Mouse (Mus musculus) c-Kit-positive CD71-positive TER-119-positive erythroid progenitor cells, embryonic 14.5 days (primary cell): ENCODE measurements around the gene Sh2b2.

ENCODE experiments used
- DNase-seq: peaks from one replicate; pipeline ENCODE4 v3.0.0-alpha.2; 2013; ENCODE audit warnings: low spot score

The Sh2b2 gene

GRCm38 (mm10) chr5:136182049-136182448, 64.3 kb downstream of the Sh2b2 start:
- no peak for DNase-seq

- no peak for DNase-seq
Measured at GRCm38 (mm10) chr5:136181197-136181596, 65.2 kb downstream of the Sh2b2 start.

DNA sequence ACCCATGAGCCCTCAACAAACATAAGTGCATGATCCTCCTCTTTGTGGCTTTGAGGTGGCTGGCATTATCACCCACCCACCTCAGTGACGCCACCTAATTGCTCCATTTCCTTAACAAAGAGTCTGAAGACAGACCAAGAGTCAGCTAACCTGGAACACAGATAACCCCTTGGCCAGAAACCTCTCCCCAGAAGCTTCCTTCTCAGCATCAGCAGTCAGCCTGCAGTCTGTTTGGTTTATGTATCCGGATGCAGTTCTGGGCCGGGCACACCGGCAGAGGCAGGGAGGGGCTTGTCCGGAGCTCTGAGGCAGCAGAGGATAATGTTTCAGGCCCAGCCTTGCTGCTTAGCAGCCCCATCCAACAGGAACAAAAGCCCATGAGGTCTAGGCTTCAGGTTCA, 66.8 kb downstream of the Sh2b2 start:
- DNase-seq: no peak

- DNase-seq: no peak
Measured at GRCm38 (mm10) chr5:136173606-136174463, 72.5 kb downstream of the Sh2b2 start.

- DNase-seq: no peak
Measured at GRCm38 (mm10) chr5:136172939-136173338, 73.4 kb downstream of the Sh2b2 start.

DNA sequence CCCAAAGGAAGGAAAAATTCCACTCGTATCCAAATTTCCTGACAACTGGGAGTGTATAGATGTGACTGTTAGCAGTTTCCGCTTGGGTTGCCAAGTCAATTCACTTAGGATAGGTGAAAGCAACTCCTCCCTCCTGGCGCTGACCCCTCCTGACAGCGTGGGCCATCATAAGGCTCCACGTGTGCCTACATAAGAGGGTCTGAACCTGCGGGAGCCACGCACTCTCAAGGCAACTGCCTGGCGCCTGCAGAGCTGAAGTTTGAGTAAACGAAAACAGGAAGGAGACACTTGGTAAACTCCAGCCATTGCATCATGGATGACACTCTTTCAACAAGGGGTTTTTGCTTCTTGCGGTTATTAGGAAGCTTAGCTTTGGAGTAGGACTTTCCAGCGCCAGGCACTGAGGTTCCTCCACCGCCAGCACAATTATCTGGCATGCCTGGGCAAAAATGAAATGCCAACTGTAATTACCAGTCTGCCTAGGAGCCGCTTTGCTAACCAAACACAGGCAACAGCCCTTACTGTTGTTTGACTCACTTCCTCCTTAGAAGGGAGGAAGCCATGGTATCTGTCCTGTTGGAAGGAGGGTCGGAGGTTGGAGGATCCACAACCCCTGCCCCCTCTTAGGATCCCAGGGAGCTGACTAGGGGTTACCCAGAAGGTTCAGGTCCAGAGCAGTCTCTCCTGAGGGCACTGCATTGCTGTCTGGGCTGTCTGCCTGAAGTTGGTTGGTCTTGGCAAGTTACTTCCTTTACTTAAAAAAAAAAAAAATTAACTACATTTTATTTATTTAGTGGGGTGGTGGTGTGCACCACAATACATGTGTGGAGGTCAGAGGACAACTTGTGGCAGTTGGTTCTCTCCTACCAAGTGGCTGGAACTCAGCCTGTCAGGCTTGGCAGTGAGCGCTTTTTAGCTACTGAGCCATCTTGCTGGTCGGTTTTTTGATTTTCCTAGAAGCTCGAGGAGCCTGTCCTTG, 74.7 kb downstream of the Sh2b2 start:
- DNase-seq: peak; percentile 26

- DNase-seq: peak; percentile 61
Measured at GRCm38 (mm10) chr5:136170512-136171362, 75.6 kb downstream of the Sh2b2 start, which contains the start of gene Orai2. Orai2 (minus strand) TSS chr5:136170713.

- DNase-seq: peak; percentile 12
Measured at GRCm38 (mm10) chr5:136169626-136170511, 76.5 kb downstream of the Sh2b2 start.
